Mouse (Mus musculus): ENCODE measurements around the gene Eefsec. TPM values are rescaled to one million over a fixed set of nuclear protein-coding genes. Genes with fewer than 3 reads are reported as not detected.

Eefsec gene
- polyA plus RNA-seq, 1 experiment from 2014 or later = 26.3 TPM

DNA sequence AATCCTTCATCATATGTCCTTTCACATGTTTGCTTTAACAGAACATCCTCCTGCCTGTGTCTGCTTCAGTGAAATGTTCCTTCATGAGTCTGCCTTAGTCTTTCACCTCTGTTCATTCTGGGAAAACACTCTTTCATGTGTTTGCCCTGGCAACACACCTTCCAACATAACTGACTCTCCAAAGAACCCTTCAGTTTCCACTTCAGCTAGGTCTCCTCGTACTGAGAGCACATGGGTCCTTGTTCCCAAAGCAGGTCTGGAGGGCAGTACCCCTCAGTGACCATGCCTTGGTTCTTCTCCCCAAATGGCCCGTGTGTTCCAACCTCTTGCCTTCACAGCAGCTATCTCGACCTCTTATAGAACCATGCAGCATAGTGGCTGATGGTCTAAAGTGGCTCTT, 179.3 kb downstream of the Eefsec start:
- Histone ChIP-seq H3K27ac (ENCODE audit: low read length) (no peak overlapping the region), H3K4me2 (ENCODE audit: low read length) (no peak overlapping the region), H3K9me3 (replicated peaks; ENCODE audit: control insufficient read depth, low read length, poor library complexity, severe bottlenecking) (no peaks in the 10 kb centered on the region), H3K36me3 (ENCODE audit: control insufficient read depth, insufficient read depth, low read length) (no peaks in the 10 kb centered on the region), H3K4me3 (ENCODE audit: low read depth, low read length) (no peak overlapping the region), H3K9ac (ENCODE audit: low read depth, low read length) (no peak overlapping the region), H3K4me1 (ENCODE audit: control insufficient read depth, insufficient read depth, low read length) (no peaks in the 10 kb centered on the region), H3K27me3 (ENCODE audit: control insufficient read depth, insufficient read depth, low read depth, low read length) (no peaks in the 10 kb centered on the region)
- no peak for ATAC-seq
- 93% methylated on average over 3 of the region's 3 CpGs for WGBS

DNA sequence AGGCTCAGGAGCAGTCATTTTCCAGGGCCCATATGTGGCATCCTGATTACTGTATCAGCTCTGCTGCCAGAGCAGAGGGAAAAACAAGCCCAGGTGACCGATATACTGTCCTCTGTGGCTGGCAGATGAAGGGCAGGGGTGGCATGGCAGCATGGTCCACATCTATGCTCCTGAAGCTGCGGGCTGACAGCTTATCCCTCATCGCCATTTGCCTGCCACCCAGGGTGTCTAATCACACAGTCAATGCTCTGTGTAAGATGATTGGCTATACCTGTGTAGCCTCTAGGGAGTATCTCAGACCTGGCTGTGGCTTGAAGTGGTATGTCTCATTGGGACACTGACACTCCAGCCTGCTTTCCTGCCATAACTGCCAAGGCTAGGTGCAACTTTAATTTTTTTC, 180.3 kb downstream of the Eefsec start:
- Histone ChIP-seq H3K27me3 (ENCODE audit: control insufficient read depth, insufficient read depth, low read depth, low read length) (no peaks in the 10 kb centered on the region), H3K9ac (ENCODE audit: low read depth, low read length) (no peak overlapping the region), H3K36me3 (ENCODE audit: control insufficient read depth, insufficient read depth, low read length) (no peaks in the 10 kb centered on the region), H3K27ac (ENCODE audit: low read length) (no peak overlapping the region), H3K4me1 (ENCODE audit: control insufficient read depth, insufficient read depth, low read length) (no peaks in the 10 kb centered on the region), H3K4me2 (ENCODE audit: low read length) (no peak overlapping the region), H3K9me3 (replicated peaks; ENCODE audit: control insufficient read depth, low read length, poor library complexity, severe bottlenecking) (no peaks in the 10 kb centered on the region), H3K4me3 (ENCODE audit: low read depth, low read length) (no peak overlapping the region)
- 75% methylated on average over 3 of the region's 3 CpGs for WGBS
- ATAC-seq = no peak

DNA sequence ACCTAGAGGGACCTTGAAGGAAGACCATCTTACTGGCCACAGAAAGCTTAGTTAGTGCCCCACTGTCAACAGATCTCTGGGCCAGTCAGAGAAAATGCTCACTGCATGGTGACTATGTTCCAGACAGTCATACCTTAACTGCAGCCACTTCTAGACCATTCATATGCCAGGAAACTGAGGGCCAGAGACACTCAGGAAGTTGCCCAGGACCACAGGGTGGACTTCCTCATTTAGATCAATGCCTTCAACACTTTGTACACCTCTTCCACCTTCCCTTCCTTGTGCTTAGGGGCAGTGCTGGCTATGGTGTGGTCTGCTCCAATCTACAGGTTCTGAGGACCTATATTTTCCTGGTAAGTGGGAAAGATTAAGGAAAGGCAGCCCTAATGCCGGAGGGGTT, 181.0 kb downstream of the Eefsec start:
- Histone ChIP-seq H3K27me3 (ENCODE audit: control insufficient read depth, insufficient read depth, low read depth, low read length) (no peaks in the 10 kb centered on the region), H3K36me3 (ENCODE audit: control insufficient read depth, insufficient read depth, low read length) (no peaks in the 10 kb centered on the region), H3K9ac (ENCODE audit: low read depth, low read length) (no peak overlapping the region), H3K4me1 (ENCODE audit: control insufficient read depth, insufficient read depth, low read length) (no peaks in the 10 kb centered on the region), H3K9me3 (replicated peaks; ENCODE audit: control insufficient read depth, low read length, poor library complexity, severe bottlenecking) (no peaks in the 10 kb centered on the region), H3K27ac (ENCODE audit: low read length) (no peak overlapping the region), H3K4me2 (ENCODE audit: low read length) (no peak overlapping the region), H3K4me3 (ENCODE audit: low read depth, low read length) (no peak overlapping the region)
- ATAC-seq = no peak
- 90% methylated on average over 1 of the region's 1 CpGs for WGBS

DNA sequence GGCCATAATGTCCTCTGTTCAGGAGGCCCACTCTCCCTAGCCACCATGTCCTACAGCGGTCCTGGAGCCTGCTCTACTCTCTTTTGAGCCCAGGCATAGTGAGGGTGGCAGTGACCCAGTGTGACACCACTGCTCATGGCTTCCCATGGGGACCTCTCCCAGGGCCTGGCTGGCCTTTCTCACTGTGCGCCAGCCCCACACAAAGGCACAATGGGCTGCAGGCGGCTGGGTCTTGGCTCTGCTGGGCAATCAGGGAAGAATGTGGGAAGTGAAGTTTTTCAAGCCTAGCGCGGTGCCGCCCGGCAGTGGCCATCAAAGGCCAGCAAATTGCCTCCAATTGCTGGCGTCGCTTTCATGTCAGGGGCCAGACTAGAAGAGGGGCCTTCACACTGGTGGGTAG, 184.2 kb downstream of the Eefsec start:
- Histone ChIP-seq H3K4me1 (ENCODE audit: control insufficient read depth, insufficient read depth, low read length) (no peaks in the 10 kb centered on the region), H3K27me3 (ENCODE audit: control insufficient read depth, insufficient read depth, low read depth, low read length) (no peaks in the 10 kb centered on the region), H3K9me3 (replicated peaks; ENCODE audit: control insufficient read depth, low read length, poor library complexity, severe bottlenecking) (no peaks in the 10 kb centered on the region), H3K4me2 (ENCODE audit: low read length) (no peak overlapping the region), H3K9ac (ENCODE audit: low read depth, low read length) (0 out of 2 replicates have a peak overlapping the region, but pooled peaks have one; percentile 26), H3K36me3 (ENCODE audit: control insufficient read depth, insufficient read depth, low read length) (no peaks in the 10 kb centered on the region), H3K4me3 (ENCODE audit: low read depth, low read length) (no peak overlapping the region), H3K27ac (ENCODE audit: low read length) (no peak overlapping the region)
- WGBS = 41% methylated on average over 9 of the region's 9 CpGs
- ATAC-seq = no peak

DNA sequence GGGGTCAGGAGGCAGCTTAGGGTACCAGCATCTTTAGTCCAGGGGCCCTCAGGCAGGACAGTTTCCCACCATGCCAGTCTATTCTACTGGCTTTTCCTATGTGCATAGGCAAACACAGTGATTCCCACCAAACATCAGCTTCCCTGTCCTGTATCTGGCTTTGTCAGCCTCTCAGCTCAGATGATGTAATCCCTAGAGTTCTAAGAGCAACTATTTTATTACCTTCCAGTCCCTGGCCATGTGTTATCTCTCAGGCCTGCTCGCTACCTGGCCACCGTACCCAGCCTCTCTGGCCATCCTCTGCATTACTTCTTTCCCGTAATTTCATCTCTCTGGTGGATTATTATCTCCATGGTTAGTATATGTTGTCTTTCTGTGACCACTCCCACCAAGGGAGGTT, 185.7 kb downstream of the Eefsec start:
- no peak for ATAC-seq
- Histone ChIP-seq H3K27me3 (ENCODE audit: control insufficient read depth, insufficient read depth, low read depth, low read length) (no peaks in the 10 kb centered on the region), H3K9ac (ENCODE audit: low read depth, low read length) (no peak overlapping the region), H3K4me2 (ENCODE audit: low read length) (no peak overlapping the region), H3K4me1 (ENCODE audit: control insufficient read depth, insufficient read depth, low read length) (no peaks in the 10 kb centered on the region), H3K4me3 (ENCODE audit: low read depth, low read length) (no peak overlapping the region), H3K9me3 (replicated peaks; ENCODE audit: control insufficient read depth, low read length, poor library complexity, severe bottlenecking) (no peaks in the 10 kb centered on the region), H3K27ac (ENCODE audit: low read length) (no peak overlapping the region), H3K36me3 (ENCODE audit: control insufficient read depth, insufficient read depth, low read length) (no peaks in the 10 kb centered on the region)
- WGBS = 87% methylated on average over 3 of the region's 3 CpGs

DNA sequence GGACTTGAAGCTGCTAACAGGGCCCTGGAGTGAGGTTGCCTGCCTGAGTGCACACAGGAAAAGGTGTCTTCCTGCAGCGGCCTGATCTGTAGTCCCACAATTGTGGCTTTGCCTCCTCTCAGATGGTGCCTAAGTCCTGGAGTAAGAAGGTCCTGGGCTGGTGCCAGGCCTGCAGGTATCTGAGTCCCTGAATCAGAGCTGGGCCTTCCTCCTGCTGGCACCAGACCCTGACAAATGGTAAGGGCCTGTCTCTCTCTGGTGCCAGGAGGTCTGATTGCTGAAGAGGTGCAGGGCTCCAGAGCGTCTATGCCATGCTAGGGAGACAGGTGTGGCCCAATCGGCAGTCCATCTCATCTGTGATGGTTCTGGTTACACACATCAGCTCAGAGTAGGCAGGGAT, 186.7 kb downstream of the Eefsec start:
- Histone ChIP-seq H3K27ac (ENCODE audit: low read length) (no peak overlapping the region), H3K4me2 (ENCODE audit: low read length) (no peak overlapping the region), H3K4me3 (ENCODE audit: low read depth, low read length) (no peak overlapping the region), H3K36me3 (ENCODE audit: control insufficient read depth, insufficient read depth, low read length) (no peaks in the 10 kb centered on the region), H3K9ac (ENCODE audit: low read depth, low read length) (no peak overlapping the region), H3K27me3 (ENCODE audit: control insufficient read depth, insufficient read depth, low read depth, low read length) (no peaks in the 10 kb centered on the region), H3K4me1 (ENCODE audit: control insufficient read depth, insufficient read depth, low read length) (no peaks in the 10 kb centered on the region), H3K9me3 (replicated peaks; ENCODE audit: control insufficient read depth, low read length, poor library complexity, severe bottlenecking) (no peaks in the 10 kb centered on the region)
- WGBS = 90% methylated on average over 3 of the region's 3 CpGs
- ATAC-seq = no peak

DNA sequence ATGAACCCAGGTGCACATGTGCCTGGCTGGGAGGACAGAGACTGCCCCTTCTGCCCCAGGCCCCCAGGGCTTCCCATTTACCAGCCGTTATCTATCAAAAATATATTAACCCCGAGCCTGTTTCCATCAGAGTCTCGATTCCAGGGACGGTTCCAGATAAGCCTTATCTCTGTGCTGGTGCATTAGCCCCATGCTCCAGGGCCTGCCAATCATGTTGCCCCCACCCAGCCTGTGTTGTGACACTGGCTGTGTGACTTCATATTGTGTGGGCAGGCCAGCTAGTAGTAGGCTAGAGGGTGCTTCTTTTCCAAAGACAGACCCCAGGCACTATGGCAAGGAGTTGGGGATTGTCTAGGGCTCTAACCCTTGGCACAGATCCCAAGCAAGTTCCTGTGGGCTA, 190.9 kb downstream of the Eefsec start:
- Histone ChIP-seq H3K9me3 (replicated peaks; ENCODE audit: control insufficient read depth, low read length, poor library complexity, severe bottlenecking) (no peaks in the 10 kb centered on the region), H3K4me3 (ENCODE audit: low read depth, low read length) (no peak overlapping the region), H3K9ac (ENCODE audit: low read depth, low read length) (no peak overlapping the region), H3K4me1 (ENCODE audit: control insufficient read depth, insufficient read depth, low read length) (no peaks in the 10 kb centered on the region), H3K27me3 (ENCODE audit: control insufficient read depth, insufficient read depth, low read depth, low read length) (no peaks in the 10 kb centered on the region), H3K27ac (ENCODE audit: low read length) (no peak overlapping the region), H3K4me2 (ENCODE audit: low read length) (no peak overlapping the region), H3K36me3 (ENCODE audit: control insufficient read depth, insufficient read depth, low read length) (no peaks in the 10 kb centered on the region)
- ATAC-seq = no peak
- 60% methylated on average over 4 of the region's 4 CpGs for WGBS

DNA sequence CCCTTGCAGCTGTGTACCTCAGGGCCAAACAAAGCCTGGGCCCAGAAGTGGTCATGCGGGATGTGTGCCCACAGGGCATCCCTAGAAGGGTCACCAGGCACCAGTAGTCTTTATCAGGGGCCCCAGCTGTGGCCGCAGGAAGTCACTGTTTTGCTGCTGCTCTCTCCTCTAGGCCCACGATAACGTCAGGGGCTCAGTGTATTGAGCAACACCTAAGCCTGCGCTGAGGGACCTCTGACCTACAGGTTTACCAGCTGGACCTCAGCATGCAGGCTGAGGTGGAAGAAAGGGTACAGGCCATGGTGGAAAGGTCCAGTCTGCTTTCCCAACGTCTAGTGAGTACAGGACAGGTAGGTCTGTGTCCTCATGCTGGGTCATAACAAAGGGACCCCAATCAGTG, 192.3 kb downstream of the Eefsec start:
- ATAC-seq = no peak
- no peaks in the 10 kb centered on the region for H3K9me3 ChIP-seq (replicated peaks; ENCODE audit: control insufficient read depth, low read length, poor library complexity, severe bottlenecking)
- H3K27ac ChIP-seq (ENCODE audit: low read length) = no peak overlapping the region
- no peaks in the 10 kb centered on the region for H3K4me1 ChIP-seq (ENCODE audit: control insufficient read depth, insufficient read depth, low read length)
- H3K4me2 ChIP-seq (ENCODE audit: low read length) = no peak overlapping the region
- WGBS = 84% methylated on average over 6 of the region's 6 CpGs
- H3K36me3 ChIP-seq (ENCODE audit: control insufficient read depth, insufficient read depth, low read length) = no peaks in the 10 kb centered on the region
- H3K9ac ChIP-seq (ENCODE audit: low read depth, low read length) = no peak overlapping the region
- H3K4me3 ChIP-seq (ENCODE audit: low read depth, low read length) = no peak overlapping the region
- no peaks in the 10 kb centered on the region for H3K27me3 ChIP-seq (ENCODE audit: control insufficient read depth, insufficient read depth, low read depth, low read length)

DNA sequence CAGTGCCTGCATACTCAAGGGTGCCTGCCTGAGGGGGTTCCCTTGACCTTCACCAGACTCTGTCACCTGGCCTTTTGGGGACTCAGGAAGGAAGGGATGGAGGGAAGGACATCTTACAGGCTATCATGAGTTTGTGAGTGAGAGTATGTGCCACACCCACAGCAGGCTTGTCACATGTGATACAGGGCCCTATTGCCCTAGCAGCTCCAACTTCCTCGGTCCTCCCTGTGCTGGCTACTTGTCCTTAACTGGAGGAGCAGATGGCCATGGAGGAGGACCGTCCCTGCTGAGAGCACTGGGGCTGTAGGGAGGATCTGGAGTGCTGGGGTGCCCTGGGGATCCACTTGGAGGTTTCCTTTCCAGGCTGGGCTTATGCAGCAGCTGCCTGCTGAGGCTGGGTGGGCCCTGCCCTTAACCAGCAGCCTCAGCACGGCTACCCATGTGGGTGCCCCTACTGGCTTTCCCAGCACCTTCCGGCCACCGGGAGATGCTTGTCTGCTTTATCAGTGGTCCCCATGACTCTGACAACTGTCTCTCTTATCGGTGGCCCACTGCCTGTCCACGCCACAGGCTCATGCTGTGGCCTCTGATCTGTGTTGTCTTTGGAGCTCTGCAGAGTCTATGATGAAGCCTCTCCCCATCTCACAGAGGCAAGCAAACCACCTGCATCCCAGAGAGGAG, 194.4 kb downstream of the Eefsec start:
- Histone ChIP-seq H3K27me3 (ENCODE audit: control insufficient read depth, insufficient read depth, low read depth, low read length) (no peaks in the 10 kb centered on the region), H3K36me3 (ENCODE audit: control insufficient read depth, insufficient read depth, low read length) (no peaks in the 10 kb centered on the region), H3K27ac (ENCODE audit: low read length) (no peak overlapping the region), H3K4me1 (ENCODE audit: control insufficient read depth, insufficient read depth, low read length) (no peaks in the 10 kb centered on the region), H3K4me2 (ENCODE audit: low read length) (no peak overlapping the region), H3K9me3 (replicated peaks; ENCODE audit: control insufficient read depth, low read length, poor library complexity, severe bottlenecking) (no peaks in the 10 kb centered on the region), H3K4me3 (ENCODE audit: low read depth, low read length) (no peak overlapping the region), H3K9ac (ENCODE audit: low read depth, low read length) (no peak overlapping the region)
- ATAC-seq = no peak
- WGBS = 80% methylated on average over 7 of the region's 7 CpGs
